Mouse (Mus musculus): ENCODE data around the gene Ctsw.

DNA sequence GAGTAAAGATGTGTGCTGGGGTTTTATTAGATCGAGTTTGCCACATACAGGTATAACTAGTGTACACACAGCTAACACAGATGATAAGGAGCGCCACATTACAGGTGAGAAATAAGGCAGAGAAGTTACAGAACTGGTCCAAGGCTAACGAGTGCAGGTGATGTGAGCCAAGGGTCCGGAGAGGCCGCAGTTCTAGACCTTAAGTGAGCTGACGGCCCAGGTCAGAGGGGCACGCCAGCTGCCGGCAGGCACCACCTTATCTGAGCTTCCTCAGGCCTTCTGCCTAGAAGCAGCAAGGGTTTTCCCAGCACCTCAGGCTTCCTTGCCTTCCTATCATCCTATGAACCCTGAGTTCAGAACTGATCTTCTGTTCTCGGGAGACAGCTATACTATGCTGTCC is 48.7 kb downstream of the Ctsw start:
- no peak for TF ChIP-seq CTCF (IDR thresholded peaks at IDR 0.05; ENCODE audit: borderline replicate concordance, extremely low read depth, insufficient read depth, insufficient read length)
- no peak for TF ChIP-seq POLR2A (IDR thresholded peaks at IDR 0.05; ENCODE audit: borderline replicate concordance, extremely low read depth, insufficient read depth, insufficient read length, poor library complexity, severe bottlenecking)
